Mouse (Mus musculus): Measurements from ENCODE around the gene Gcm1. TPM values are rescaled to one million over a fixed set of nuclear protein-coding genes. Genes with fewer than 3 reads are reported as not detected.

Gcm1 gene
- polyA plus RNA-seq, 1 experiment: not detected

DNA sequence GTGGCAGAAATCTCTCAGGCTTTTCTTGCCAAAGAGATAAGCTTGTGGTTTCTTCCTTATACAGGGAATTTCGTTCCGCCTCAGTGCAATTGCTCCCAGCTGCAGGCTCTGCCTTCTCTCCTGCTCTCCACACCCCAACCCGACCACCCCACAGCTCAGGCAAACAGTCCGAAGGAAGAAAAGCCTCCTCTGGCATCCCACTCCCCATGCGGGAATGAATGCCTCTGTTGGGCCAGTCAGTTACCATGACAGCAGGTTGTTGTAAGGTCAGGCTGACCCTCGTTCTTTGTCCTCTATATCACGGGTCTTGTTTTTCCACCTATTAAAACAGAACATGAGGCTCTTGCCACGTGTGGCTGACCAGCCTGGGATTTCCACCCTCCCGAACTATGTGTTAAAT is 30.5 kb upstream of the Gcm1 start:
- peak; percentile 48 for DNase-seq (ENCODE audit: low read depth)
- TF ChIP-seq CTCF (IDR thresholded peaks at IDR 0.05; ENCODE audit: borderline replicate concordance, extremely low read depth, insufficient read depth, insufficient read length) (no peak), POLR2A (IDR thresholded peaks at IDR 0.05; ENCODE audit: borderline replicate concordance, extremely low read depth, insufficient read depth, insufficient read length, poor library complexity, severe bottlenecking) (no peak)

DNA sequence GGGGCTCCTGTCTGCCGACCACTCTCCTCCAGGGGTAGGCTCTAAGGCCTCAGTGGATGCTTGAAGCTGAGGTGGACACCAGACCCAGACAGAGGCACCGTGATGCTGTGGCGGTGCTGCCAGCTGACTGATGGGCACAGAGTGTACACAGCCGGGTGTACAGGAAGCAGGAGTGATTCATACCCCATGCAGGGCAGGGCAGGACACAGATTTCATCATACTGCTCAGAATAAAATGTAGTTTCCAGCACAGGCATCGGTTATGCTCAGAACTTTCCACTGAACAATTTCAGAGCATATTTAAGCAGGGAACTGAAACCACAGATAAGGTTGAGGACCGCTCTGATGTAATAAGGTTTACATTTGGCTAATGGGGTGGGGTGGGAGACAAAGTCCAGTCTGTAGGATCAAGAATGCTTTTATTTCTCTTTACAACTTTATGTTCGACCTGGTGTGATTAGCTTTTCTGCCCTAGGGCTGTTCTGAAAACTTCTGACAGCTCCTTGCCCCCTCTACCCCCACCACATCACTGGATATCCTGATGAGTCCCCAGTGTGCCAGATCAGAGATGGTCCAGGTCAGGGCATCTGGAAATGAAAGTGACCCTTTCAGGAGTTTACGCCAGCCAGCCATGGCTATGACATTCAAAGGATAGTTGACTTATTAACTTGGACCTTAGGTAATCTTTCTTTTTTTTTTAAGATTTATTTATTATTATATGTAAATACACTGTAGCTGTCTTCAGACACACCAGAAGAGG is 29.4 kb upstream of the Gcm1 start:
- TF ChIP-seq CTCF (IDR thresholded peaks at IDR 0.05; ENCODE audit: borderline replicate concordance, extremely low read depth, insufficient read depth, insufficient read length) (no peak), POLR2A (IDR thresholded peaks at IDR 0.05; ENCODE audit: borderline replicate concordance, extremely low read depth, insufficient read depth, insufficient read length, poor library complexity, severe bottlenecking) (no peak)
- DNase-seq (ENCODE audit: low read depth): no peak

DNA sequence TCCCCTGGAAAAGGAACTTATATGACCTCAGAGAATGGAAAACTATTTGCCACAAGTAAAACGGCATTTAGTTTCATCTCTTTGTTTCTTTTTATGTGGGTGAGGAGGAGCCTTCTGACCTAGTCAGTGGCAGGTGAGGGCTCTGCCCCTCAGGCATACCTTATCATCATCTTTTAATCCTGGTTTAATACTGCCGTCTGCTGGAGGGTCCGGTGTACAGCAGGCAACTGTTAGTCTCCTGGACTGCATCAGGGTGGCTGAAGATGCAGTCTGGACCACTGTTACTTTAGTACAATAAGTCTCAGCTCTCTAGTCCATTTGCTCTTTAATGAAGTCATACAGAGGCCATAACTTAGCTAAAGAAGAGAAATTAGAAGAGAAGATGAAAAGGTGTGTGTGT is 26.9 kb upstream of the Gcm1 start:
- TF ChIP-seq POLR2A (IDR thresholded peaks at IDR 0.05; ENCODE audit: borderline replicate concordance, extremely low read depth, insufficient read depth, insufficient read length, poor library complexity, severe bottlenecking) (no peak), CTCF (IDR thresholded peaks at IDR 0.05; ENCODE audit: borderline replicate concordance, extremely low read depth, insufficient read depth, insufficient read length) (peak; percentile 78)
- peak; percentile 63 for DNase-seq (ENCODE audit: low read depth)

DNA sequence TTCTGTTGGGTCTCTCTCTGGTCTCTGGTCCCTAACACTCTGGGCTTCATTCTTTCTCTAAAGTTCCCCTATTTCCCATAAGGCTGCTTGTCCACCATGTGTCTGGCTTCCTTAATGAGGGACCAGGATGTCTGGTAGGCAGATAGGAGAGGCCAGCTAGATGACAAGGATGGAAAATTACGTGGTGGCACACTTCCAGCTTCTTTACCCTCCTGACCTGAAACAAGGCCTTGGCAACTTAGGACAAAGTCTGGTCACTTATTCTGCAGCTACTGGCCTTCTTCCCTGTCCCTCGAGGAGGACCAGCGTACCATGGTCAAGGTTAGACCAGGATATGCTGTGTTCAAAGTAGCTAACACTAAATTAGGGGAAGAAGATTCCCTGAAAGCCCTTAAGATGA is 24.6 kb upstream of the Gcm1 start:
- DNase-seq (ENCODE audit: low read depth): no peak
- TF ChIP-seq CTCF (IDR thresholded peaks at IDR 0.05; ENCODE audit: borderline replicate concordance, extremely low read depth, insufficient read depth, insufficient read length) (no peak), POLR2A (IDR thresholded peaks at IDR 0.05; ENCODE audit: borderline replicate concordance, extremely low read depth, insufficient read depth, insufficient read length, poor library complexity, severe bottlenecking) (no peak)

DNA sequence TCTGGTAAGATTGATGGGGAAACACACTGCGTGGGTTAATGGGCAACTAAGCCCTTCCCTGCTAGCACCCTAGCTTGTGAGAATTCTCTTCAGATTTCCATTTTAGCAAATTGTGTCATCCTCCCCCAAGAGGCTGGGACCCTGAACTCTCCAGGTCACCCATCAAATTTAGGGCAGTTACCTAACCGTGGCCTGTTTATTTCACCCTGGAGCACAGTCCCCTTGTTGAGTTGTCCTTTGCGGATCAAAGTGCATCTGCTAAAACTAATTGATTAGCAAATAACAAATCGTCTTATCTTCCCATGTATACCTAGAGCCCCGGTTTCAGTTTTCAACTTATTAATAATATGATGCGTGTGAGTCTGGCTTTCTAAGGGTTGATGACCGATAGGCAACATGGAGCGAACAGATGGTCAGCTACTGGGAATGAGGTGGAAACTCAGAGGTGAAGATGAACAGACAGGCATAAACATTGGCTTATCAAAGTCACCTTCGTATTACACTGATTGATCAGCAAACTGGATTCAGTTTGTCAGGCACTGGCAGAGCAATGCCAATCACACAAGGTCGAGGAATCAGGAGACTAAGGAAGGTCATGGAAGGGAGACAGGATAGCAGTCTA is 20.8 kb upstream of the Gcm1 start:
- no peak for DNase-seq (ENCODE audit: low read depth)
- no peak for TF ChIP-seq CTCF (IDR thresholded peaks at IDR 0.05; ENCODE audit: borderline replicate concordance, extremely low read depth, insufficient read depth, insufficient read length)

DNA sequence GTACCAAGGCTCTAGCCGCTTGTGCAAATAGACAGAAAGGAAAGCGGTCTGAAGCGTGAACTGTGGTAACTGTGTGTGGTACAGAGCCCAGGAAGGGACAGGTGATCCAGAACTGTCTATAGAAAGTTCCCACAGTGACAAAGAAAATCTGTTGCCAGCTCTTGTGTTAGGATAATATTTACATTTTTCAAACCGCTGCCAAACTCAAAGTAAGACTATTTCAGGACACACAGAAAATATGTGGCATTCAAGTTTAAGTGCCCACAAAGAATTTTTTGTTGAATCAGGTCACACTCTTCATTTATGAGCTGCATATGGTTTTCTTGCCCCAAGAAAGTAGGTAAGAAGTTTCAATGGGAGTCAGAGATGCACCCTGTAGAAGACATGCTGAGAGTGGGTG is 18.8 kb upstream of the Gcm1 start:
- no peak for DNase-seq (ENCODE audit: low read depth)
- TF ChIP-seq POLR2A (IDR thresholded peaks at IDR 0.05; ENCODE audit: borderline replicate concordance, extremely low read depth, insufficient read depth, insufficient read length, poor library complexity, severe bottlenecking): no peak
- TF ChIP-seq CTCF (IDR thresholded peaks at IDR 0.05; ENCODE audit: borderline replicate concordance, extremely low read depth, insufficient read depth, insufficient read length): no peak

DNA sequence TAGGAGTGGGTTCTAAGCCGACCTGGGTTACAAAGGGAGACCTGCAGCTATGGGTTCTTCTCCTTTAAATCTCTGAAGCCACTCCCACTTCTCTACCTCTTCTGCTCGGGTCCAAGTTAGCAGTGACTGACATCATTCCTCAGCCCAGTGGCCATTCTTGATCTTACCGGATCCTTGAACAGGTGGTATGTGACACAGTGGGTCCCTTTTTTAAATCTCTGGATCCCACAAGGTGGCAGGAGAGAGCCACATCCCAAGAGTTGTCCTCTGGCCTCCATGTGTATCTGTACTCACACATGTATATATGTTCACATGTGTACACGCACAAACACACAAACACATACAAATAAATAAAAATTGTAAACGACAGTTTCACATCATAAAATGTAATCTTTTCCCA is 16.4 kb upstream of the Gcm1 start:
- no peak for TF ChIP-seq CTCF (IDR thresholded peaks at IDR 0.05; ENCODE audit: borderline replicate concordance, extremely low read depth, insufficient read depth, insufficient read length)
- TF ChIP-seq POLR2A (IDR thresholded peaks at IDR 0.05; ENCODE audit: borderline replicate concordance, extremely low read depth, insufficient read depth, insufficient read length, poor library complexity, severe bottlenecking): no peak
- no peak for DNase-seq (ENCODE audit: low read depth)

DNA sequence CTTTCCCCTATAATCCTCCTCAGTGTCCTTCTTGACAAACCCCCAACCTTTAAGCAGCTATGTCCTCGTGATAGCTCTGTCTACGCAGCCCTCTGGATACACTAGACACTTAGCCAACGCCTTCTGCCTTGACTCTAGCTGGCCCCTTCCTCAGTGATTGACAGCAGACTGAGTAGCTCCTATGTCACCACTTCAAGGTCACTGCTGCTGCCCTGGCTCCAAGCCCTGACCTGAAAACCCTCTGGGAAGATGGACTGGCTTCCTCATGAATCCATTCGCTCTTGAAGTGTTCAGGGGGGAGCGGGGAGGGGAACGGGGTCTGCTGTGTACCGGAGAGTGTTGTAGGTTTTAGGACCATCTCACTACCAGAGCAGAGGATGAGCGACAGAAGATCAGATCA is 15.9 kb upstream of the Gcm1 start:
- TF ChIP-seq CTCF (IDR thresholded peaks at IDR 0.05; ENCODE audit: borderline replicate concordance, extremely low read depth, insufficient read depth, insufficient read length): no peak
- TF ChIP-seq POLR2A (IDR thresholded peaks at IDR 0.05; ENCODE audit: borderline replicate concordance, extremely low read depth, insufficient read depth, insufficient read length, poor library complexity, severe bottlenecking): no peak
- no peak for DNase-seq (ENCODE audit: low read depth)

DNA sequence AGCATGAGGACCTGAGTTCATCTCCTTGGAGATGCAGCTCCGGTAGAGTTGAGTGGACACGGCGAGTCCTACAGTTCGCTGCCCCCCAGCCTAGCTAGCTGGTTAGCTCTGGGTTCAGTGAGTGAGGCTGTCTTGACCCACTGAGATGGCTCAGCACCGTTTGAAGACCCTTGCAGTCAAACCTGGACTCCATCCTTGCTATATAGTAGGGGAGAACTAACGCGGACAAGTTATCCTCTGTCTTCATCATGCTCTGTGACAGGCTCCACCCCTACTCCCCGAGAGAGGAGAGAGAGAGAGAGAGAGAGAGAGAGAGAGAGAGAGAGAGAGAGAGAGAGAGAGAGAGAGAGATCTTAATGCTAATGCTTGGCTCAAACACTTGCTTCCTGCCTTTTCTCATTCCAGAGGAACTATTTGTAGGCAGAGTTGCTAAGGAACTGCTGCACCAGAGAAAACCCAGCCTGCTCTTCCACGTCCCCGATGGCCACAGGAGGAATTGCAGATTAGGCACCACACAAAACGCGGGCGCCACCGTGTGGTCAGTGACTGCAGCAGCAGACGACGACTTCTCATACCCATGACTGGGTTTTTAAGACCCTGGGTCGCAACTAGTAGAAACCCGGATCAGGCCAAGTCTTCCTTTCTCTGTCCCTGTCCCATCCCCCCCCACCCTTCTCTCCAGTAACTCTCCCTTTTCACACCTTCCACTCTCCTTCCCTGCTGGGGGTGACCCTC is 12.8 kb upstream of the Gcm1 start:
- DNase-seq (ENCODE audit: low read depth): peak; percentile 91
- TF ChIP-seq POLR2A (IDR thresholded peaks at IDR 0.05; ENCODE audit: borderline replicate concordance, extremely low read depth, insufficient read depth, insufficient read length, poor library complexity, severe bottlenecking) (no peak), CTCF (IDR thresholded peaks at IDR 0.05; ENCODE audit: borderline replicate concordance, extremely low read depth, insufficient read depth, insufficient read length) (peak; percentile 99)

DNA sequence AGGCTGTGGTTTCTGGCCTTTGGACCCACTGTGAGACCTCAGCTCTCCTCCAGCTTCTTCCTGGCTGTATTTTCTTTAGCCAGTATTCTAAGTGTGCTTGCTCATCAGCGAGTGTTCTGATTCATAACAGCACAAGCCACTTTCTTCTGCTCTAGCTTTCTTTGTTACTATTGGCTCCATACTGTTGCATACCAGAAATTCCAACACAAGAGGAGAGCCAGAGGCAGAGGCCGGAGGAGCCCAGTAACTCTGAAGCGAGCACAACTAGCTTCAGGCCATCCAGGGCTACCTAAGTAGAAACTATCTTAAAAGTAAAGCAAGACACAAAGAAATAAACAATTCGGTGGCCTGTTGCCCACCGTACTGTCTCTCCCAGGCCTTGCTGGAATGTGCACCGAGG is 6.6 kb upstream of the Gcm1 start:
- no peak for DNase-seq (ENCODE audit: low read depth)
- TF ChIP-seq CTCF (IDR thresholded peaks at IDR 0.05; ENCODE audit: borderline replicate concordance, extremely low read depth, insufficient read depth, insufficient read length) (no peak), POLR2A (IDR thresholded peaks at IDR 0.05; ENCODE audit: borderline replicate concordance, extremely low read depth, insufficient read depth, insufficient read length, poor library complexity, severe bottlenecking) (no peak)

DNA sequence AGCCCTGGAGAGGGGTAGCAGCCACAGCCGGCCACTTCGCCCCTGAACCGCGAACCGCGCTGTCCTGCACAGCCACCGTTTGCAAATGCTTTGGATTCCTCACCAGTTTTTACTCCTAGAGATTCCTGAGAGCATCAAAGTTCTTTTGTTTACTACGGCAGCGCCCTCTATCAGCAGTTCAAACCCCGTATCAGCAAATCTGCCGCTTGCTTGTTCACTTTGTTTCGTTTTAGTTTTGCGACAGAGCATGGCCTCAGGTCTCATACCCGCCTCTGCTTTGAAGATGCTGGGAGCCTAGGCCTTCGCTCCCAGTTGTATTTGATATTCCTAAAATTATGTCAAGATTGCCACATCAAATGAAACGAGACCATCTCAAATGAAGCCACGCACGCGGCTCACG is 5.0 kb upstream of the Gcm1 start:
- DNase-seq (ENCODE audit: low read depth): no peak
- no peak for TF ChIP-seq CTCF (IDR thresholded peaks at IDR 0.05; ENCODE audit: borderline replicate concordance, extremely low read depth, insufficient read depth, insufficient read length)
